18 mouse cellular contexts compared by ENCODE assay signal in the genomic region with DNA sequence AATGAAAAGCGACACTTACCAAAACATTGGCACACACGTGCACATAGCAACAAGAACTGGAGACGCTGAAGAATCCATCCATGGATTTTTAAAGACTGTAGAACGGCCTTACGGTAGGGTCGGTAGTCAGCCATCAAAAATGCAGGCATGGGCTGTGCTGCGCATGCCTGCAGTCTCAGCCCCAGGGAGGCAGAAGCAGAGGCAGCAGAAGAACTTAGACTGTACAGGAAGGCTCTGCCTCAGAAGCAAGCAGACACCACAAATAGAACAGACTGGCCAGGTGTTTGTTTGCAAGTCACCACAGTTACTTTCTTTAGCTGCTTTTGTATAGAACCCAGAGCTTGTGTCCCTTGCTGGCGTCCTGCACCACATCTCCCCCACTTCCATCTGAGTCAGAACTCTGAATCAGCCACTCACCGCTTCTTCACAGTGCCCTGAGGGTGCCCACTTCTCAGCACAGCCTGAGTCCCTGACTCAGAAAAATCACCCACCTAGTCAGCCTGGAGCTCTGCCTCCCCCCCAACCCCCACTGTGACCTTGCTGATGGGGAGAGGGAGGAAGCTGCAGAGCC.
DNase-seq lines count a peak whose midpoint lies in the region; ATAC-seq lines count a peak whose summit lies in the region.
"Had no signal": no experiment of that assay in that cellular context is flagged by ENCODE, and none has a peak within 500 bp of the region (broad histone marks: within the 10 kb centered on the region; RNA-seq: fewer than 3 reads in every experiment).

No protein-coding gene starts in this region.

- H3K9me3 ChIP-seq in heart, embryonic 12.5 days (replicated peaks), result no peaks in the 10 kb centered on the region
- H3K9me3 ChIP-seq: embryonic facial prominence, embryonic 10.5 days; forebrain, embryonic 10.5 days; liver, embryonic 12.5 days; neural tube, embryonic 15.5 days had no signal

- H3K4me2 ChIP-seq in heart, embryonic 12.5 days, result no peak overlapping the region
- H3K4me2 ChIP-seq: hindbrain, embryonic 14.5 days; liver, embryonic 12.5 days; neural tube, embryonic 15.5 days had no signal

- H3K4me3 ChIP-seq in heart, embryonic 12.5 days, result no peak overlapping the region
- H3K4me3 ChIP-seq: embryonic facial prominence, embryonic 10.5 days; forebrain, embryonic 10.5 days; liver, embryonic 12.5 days; neural tube, embryonic 15.5 days had no signal

- intact Hi-C loops in heart, postnatal 36 days (cut with DNase I), result loop anchor here (10.0 kb wide), 1 partner anchor 446 kb away; no protein-coding TSS in a partner anchor

- H3K27me3 ChIP-seq in heart, embryonic 12.5 days (replicated peaks), result no peaks in the 10 kb centered on the region
- H3K27me3 ChIP-seq: liver, embryonic 12.5 days; neural tube, embryonic 15.5 days had no signal

- WGBS in heart, embryonic 12.5 days, result 69% methylated on average over 9 of the region's 9 CpGs

- ATAC-seq in heart, embryonic 12.5 days (ENCODE audit: insufficient number of reproducible peaks, low FRiP score), result 0 out of 2 replicates have a peak, but pooled peaks have one; percentile 41
- ATAC-seq: liver, embryonic 12.5 days had no signal

- H3K9ac ChIP-seq in heart, embryonic 12.5 days, result no peak overlapping the region
- H3K9ac ChIP-seq: hindbrain, embryonic 14.5 days; liver, embryonic 12.5 days; neural tube, embryonic 15.5 days had no signal

- DNase-seq in adrenal gland, adult (ENCODE audit: inconsistent age in 2 of 2, low spot score in 1 of 2), result peak; percentile 76 to 83
- no peak for DNase-seq in adrenal gland, adult 8-10 months
- DNase-seq in heart, postnatal 36 days, result no peak
- peak; percentile 58 to 69 for DNase-seq in right cerebral cortex, postnatal 36 days (ENCODE audit: low spot score in 2 of 2)
- no peak for DNase-seq in right cerebral cortex, postnatal 25 days
- peak; percentile 68 for DNase-seq in telencephalon, adult 2 months (ENCODE audit: low read depth, low spot score)
- DNase-seq in ovary, postnatal 36 days (ENCODE audit: low spot score), result no peak
- DNase-seq: cerebellum, postnatal 14 days; gastrocnemius, postnatal 25 days; kidney, adult 18-20 months; kidney, postnatal 4 days; thymus, postnatal 36 days had no signal

- H3K36me3 ChIP-seq in heart, embryonic 12.5 days, result no peaks in the 10 kb centered on the region; the same call in 1 of the 2 replicates

- H3K27ac ChIP-seq in heart, embryonic 12.5 days (ENCODE audit: poor library complexity, severe bottlenecking), result no peak overlapping the region
- H3K27ac ChIP-seq: embryonic facial prominence, embryonic 10.5 days; forebrain, embryonic 10.5 days; hindbrain, embryonic 14.5 days; liver, embryonic 12.5 days; neural tube, embryonic 15.5 days had no signal

- peaks cover 17% of the 10 kb centered on the region for H3K4me1 ChIP-seq in heart, embryonic 12.5 days (replicated peaks)
- H3K4me1 ChIP-seq: liver, embryonic 12.5 days had no signal

Comparison
In these comparisons a context has a peak if more than half of its experiments do, and no peak if none do; other contexts are left out.
1. DNase-seq: peak in adrenal gland, adult (2 of 2), right cerebral cortex, postnatal 36 days (2 of 2) and telencephalon, adult 2 months (single experiment); none in adrenal gland, adult 8-10 months (single experiment), heart, postnatal 36 days (0 of 2), right cerebral cortex, postnatal 25 days (single experiment) and ovary, postnatal 36 days (single experiment).